Mouse (Mus musculus): ENCODE data around the gene Skp2. TPM values are rescaled to one million over a fixed set of nuclear protein-coding genes. Genes with fewer than 3 reads are reported as not detected.
A peak's percentile ranks its signal among the peaks of the same experiment; 100 is the strongest.

Gene Skp2
- polyA plus RNA-seq, 1 experiment from 2014 or later, result 19.7 TPM

DNA sequence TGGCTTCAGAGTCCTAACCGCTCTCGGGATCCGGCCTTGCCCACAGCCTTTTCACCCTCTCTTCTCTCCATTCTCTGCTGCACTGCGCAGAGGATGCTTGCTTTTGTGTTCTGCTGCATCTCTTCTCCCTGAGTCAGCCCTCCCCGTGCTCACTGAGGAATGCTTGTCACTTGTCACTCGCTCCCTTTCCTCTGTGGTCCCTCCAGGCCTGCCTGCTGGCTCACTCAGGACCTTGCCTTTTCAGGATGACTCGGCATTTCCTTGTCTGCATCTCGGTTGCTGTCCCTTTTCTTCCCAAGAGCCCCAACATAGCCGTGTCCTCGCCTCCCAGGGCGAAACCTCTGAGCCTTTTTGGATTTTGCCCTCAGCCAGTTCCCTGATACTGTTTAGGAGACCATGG is 68.4 kb downstream of the Skp2 start:
- Histone ChIP-seq H3K27ac (no peak overlapping the region), H3K4me2 (no peak overlapping the region), H3K4me3 (no peak overlapping the region), H3K36me3 (replicated peaks) (no peaks in the 10 kb centered on the region), H3K27me3 (replicated peaks) (no peaks in the 10 kb centered on the region), H3K4me1 (no peaks in the 10 kb centered on the region), H3K9ac (no peak overlapping the region), H3K9me3 (no peaks in the 10 kb centered on the region)
- 57% methylated on average over 11 of the region's 11 CpGs for WGBS
- ATAC-seq (replicated peaks), result 0 out of 2 replicates have a peak, but pooled peaks have one; percentile 18

DNA sequence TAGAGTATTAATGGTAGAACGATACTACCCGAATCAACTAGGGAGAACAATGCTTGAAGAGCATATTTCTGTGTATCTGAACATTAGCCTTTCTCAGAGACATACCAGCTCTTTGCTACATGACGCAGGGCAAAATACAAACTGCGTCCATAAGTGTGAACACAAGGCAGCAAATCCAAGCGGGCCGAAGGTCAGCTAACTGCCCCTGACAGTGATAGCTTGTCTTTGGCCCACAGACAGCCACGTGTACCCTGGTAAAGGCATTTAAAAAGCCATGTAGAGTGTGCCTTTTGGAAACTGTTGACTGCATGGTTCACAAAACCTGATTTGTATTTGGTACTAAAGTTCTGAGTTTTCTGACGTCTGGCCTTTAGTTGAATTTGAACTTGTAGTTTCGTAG is 72.5 kb downstream of the Skp2 start:
- no peak for ATAC-seq (replicated peaks)
- Histone ChIP-seq H3K27me3 (replicated peaks) (no peaks in the 10 kb centered on the region), H3K27ac (no peak overlapping the region), H3K9me3 (no peaks in the 10 kb centered on the region), H3K4me1 (no peaks in the 10 kb centered on the region), H3K4me3 (no peak overlapping the region), H3K36me3 (replicated peaks) (no peaks in the 10 kb centered on the region), H3K4me2 (no peak overlapping the region), H3K9ac (no peak overlapping the region)
- WGBS, result 91% methylated on average over 9 of the region's 9 CpGs

DNA sequence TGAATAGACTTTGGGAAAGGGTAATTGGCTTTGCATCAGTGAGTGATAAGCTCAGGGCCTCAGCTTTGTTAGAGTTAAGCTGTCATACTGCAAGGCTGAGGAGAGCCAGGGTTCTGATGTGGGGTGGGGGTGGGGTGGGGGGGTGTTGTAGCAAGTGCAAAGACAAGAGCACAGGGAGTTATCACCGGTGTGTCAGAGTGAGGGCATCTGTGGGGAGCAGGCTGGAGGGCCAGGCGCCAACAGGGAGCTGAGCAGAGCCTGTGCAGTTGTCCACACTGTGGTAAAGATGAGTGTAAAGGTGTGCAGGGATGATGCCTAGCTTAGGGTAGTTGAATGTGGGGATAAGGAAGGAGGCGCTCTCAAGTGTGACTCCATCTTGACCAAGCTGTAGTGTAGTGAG is 73.9 kb downstream of the Skp2 start:
- Histone ChIP-seq H3K4me2 (no peak overlapping the region), H3K4me1 (no peaks in the 10 kb centered on the region), H3K9ac (no peak overlapping the region), H3K36me3 (replicated peaks) (no peaks in the 10 kb centered on the region), H3K4me3 (no peak overlapping the region), H3K27ac (no peak overlapping the region), H3K9me3 (no peaks in the 10 kb centered on the region), H3K27me3 (replicated peaks) (no peaks in the 10 kb centered on the region)
- WGBS, result 81% methylated on average over 3 of the region's 3 CpGs
- ATAC-seq (replicated peaks), result no peak; the same call in 1 of the 2 replicates

DNA sequence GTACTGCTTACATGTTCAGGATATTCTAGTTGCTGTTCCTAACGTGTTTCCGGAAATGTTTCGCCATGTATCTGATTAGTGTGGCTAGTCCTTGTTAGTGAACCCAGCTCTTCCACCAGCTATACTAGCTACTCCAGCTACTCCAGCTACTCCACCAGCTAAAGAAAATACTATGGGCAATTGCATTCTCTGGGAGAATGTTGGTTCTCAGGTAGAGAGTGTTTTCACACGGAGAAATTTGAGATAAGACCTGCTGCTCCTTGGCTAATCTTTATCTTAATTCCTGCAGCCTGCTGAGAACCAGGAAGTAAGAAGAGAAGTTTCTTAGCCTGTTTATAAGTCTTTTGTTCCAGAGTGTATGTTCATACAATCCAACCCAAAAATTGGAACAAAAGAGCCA is 75.0 kb downstream of the Skp2 start:
- Histone ChIP-seq H3K4me3 (no peak overlapping the region), H3K9me3 (no peaks in the 10 kb centered on the region), H3K36me3 (replicated peaks) (no peaks in the 10 kb centered on the region), H3K27me3 (replicated peaks) (no peaks in the 10 kb centered on the region), H3K27ac (no peak overlapping the region), H3K4me2 (no peak overlapping the region), H3K4me1 (peaks cover 5% of the 10 kb centered on the region; the same call in 1 of the 2 replicates), H3K9ac (no peak overlapping the region)
- ATAC-seq (replicated peaks), result no peak
- WGBS, result 64% methylated on average over 4 of the region's 4 CpGs

DNA sequence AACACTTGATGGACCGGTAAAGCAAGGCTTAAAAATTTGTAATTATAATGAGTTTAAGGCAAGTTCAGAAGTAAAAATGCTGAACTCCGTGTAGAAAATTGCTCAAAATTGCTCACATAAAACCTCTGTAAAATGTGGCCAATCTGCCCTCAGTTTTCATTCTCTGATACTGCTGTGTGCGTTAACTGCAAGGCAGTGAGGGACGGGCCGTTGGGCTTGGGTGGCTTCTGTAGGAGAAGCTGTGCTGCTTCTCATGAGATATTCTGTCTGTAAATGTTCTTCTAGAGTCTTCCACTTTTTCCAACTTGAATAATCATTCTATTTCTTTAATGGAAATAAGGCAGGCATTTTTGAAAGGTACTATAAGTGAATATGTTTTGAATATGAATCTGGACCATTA is 75.6 kb downstream of the Skp2 start:
- no peaks in the 10 kb centered on the region for H3K36me3 ChIP-seq (replicated peaks)
- H3K9me3 ChIP-seq, result no peaks in the 10 kb centered on the region
- no peaks in the 10 kb centered on the region for H3K27me3 ChIP-seq (replicated peaks)
- no peak overlapping the region for H3K4me3 ChIP-seq
- H3K9ac ChIP-seq, result no peak overlapping the region
- peaks cover 7% of the 10 kb centered on the region; the same call in 1 of the 2 replicates for H3K4me1 ChIP-seq
- WGBS, result 48% methylated on average over 5 of the region's 5 CpGs
- H3K4me2 ChIP-seq, result no peak overlapping the region
- no peak overlapping the region for H3K27ac ChIP-seq
- no peak for ATAC-seq (replicated peaks)

DNA sequence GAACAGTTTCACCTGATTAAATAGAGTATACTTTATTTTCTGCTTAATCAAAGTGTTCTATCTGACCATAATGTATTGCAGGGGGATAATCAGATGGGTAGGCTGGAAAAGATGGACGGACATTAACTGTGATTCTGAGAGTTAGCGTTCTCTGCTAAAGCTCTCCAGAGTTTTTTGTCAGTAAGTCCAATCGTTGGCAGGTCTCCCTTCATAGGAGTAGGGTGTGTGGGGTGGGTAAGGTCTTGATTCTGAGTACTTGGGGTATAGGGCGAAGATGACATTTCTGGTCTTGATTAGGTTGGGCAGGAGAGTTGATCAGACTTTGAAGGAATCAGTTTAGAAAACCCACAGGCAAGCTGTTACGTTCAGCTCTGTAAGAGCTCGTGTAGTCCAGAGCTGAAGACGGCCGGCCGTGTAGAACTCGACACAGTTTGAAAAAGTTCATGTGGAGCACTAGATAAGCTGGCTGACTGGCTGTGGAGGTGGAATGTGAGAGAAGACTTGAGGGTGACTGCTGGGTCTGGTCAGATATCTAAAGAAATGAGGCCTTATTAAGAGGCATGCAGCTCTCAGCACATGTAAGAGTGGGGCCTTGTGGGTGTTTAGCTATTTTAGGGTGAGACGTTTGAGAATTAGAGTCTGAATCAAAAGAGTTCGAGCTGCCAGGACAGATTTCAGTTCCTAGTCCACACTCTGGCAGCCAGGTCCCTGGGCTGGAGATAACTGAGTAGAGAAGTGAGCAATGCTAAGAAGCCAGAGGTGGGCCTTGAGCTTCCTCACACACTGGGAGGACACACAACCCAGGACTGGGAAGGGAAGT is 76.5 kb downstream of the Skp2 start:
- H3K4me1 ChIP-seq, result peaks cover 10% of the 10 kb centered on the region; the same call in 1 of the 2 replicates
- H3K4me3 ChIP-seq, result no peak overlapping the region
- H3K4me2 ChIP-seq, result no peak overlapping the region
- ATAC-seq (replicated peaks), result no peak
- H3K27ac ChIP-seq, result no peak overlapping the region
- H3K36me3 ChIP-seq (replicated peaks), result no peaks in the 10 kb centered on the region
- H3K27me3 ChIP-seq (replicated peaks), result no peaks in the 10 kb centered on the region
- no peak overlapping the region for H3K9ac ChIP-seq
- 74% methylated on average over 12 of the region's 12 CpGs for WGBS
- H3K9me3 ChIP-seq, result no peaks in the 10 kb centered on the region

DNA sequence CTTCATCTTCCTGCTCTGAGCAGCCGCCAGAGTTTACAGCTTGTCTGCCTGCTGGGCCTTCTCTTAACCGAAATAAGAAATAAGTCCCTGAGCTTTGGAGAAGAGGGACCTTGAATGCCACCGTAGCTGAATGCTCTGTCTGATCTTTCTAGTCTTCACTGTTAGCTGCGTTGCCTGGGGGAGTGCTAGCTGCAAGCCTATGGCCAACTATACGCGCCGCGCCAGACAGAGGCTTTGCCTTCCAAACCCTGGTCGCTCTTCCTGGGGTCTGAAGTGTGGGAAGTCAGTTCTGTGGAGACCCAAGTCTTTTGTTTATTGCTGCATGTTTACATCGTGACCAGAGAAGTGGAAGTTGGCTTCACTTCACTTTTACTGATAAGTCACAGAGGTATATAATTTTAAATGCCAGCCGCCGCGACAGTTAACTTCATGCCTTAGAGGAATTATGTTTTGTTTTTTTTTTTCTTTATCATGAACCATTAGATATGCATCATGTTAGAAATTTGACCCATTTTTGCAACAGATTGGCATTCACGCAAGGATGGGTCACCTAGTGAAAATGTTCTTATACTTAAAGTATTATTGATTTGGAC is 79.5 kb downstream of the Skp2 start:
- no peak overlapping the region for H3K4me2 ChIP-seq
- no peak overlapping the region for H3K4me3 ChIP-seq
- peaks cover 27% of the 10 kb centered on the region; the same call in 1 of the 2 replicates for H3K4me1 ChIP-seq
- no peak overlapping the region for H3K9ac ChIP-seq
- no peaks in the 10 kb centered on the region for H3K9me3 ChIP-seq
- H3K36me3 ChIP-seq (replicated peaks), result no peaks in the 10 kb centered on the region
- H3K27ac ChIP-seq, result no peak overlapping the region
- no peak for ATAC-seq (replicated peaks)
- no peaks in the 10 kb centered on the region for H3K27me3 ChIP-seq (replicated peaks)
- WGBS, result 74% methylated on average over 14 of the region's 14 CpGs

DNA sequence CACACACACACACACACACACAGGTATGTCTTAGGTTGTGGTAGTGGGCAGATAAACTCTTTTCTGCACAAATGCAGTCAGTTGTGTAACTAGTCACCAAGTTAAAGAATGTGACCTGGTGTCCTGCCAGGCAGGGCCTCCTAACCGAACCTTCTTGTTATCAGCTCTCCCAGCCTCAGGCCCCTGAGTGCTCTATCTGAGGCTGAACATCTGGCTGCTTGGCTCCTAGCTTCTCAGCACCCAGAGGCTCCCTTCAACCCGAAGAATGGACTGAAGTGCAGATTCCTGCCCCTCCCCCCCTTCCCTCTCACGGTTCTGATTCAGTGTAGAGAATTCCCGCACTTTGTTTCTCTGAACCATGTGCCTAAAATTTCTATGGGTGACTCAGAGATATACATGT is 80.6 kb downstream of the Skp2 start:
- Histone ChIP-seq H3K9me3 (no peaks in the 10 kb centered on the region), H3K4me2 (no peak overlapping the region), H3K27me3 (replicated peaks) (no peaks in the 10 kb centered on the region), H3K4me1 (peaks cover 34% of the 10 kb centered on the region), H3K36me3 (replicated peaks) (no peaks in the 10 kb centered on the region), H3K4me3 (no peak overlapping the region), H3K27ac (no peak overlapping the region), H3K9ac (no peak overlapping the region)
- 20% methylated on average over 4 of the region's 4 CpGs for WGBS
- ATAC-seq (replicated peaks), result no peak

DNA sequence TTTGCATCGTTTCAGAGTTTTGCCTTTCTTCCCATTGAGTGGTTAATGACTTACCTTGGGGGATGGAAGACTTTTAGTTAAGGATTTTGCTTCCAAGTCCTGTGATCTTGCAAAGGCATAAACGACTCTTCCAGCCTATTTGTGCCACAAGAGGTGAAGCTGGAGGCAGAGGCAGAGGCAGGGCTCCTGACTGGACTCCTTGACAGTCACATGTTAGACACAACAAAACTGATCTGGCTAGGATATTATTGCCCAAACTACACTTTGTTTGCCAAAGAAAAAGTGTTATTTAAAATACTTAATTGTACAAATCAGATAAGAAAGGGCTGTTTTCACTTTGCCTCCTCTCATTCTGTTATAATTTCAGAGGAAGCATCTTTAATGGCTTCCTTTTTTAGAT is 81.1 kb downstream of the Skp2 start:
- Histone ChIP-seq H3K9me3 (no peaks in the 10 kb centered on the region), H3K4me3 (no peak overlapping the region), H3K27ac (no peak overlapping the region), H3K4me1 (peaks cover 34% of the 10 kb centered on the region), H3K27me3 (replicated peaks) (no peaks in the 10 kb centered on the region), H3K9ac (no peak overlapping the region), H3K4me2 (no peak overlapping the region), H3K36me3 (replicated peaks) (no peaks in the 10 kb centered on the region)
- ATAC-seq (replicated peaks), result no peak
- WGBS, result 36% methylated on average over 2 of the region's 2 CpGs

DNA sequence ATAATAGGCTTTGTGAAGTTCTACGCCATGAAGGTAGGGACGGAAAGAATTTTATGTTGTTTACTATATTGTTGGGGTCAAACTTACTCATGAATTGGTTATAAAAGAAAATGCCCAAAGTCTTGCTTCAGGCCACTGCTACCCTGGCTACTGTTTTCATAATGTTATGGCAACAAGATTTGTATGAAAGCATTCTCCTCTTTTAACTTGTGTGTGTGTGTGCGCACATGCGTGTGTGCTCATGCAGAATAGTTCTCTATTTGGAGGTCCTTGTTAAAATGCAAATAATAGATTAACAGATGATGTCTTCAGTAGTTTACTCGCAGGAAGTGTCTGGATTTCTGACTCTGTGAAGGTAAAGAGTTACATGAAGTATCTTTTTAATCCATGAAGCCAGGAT is 81.5 kb downstream of the Skp2 start:
- Histone ChIP-seq H3K9me3 (no peaks in the 10 kb centered on the region), H3K36me3 (replicated peaks) (no peaks in the 10 kb centered on the region), H3K4me2 (no peak overlapping the region), H3K4me3 (no peak overlapping the region), H3K27me3 (replicated peaks) (no peaks in the 10 kb centered on the region), H3K4me1 (peaks cover 34% of the 10 kb centered on the region), H3K9ac (no peak overlapping the region), H3K27ac (no peak overlapping the region)
- no peak for ATAC-seq (replicated peaks)
- WGBS, result 79% methylated on average over 5 of the region's 5 CpGs

DNA sequence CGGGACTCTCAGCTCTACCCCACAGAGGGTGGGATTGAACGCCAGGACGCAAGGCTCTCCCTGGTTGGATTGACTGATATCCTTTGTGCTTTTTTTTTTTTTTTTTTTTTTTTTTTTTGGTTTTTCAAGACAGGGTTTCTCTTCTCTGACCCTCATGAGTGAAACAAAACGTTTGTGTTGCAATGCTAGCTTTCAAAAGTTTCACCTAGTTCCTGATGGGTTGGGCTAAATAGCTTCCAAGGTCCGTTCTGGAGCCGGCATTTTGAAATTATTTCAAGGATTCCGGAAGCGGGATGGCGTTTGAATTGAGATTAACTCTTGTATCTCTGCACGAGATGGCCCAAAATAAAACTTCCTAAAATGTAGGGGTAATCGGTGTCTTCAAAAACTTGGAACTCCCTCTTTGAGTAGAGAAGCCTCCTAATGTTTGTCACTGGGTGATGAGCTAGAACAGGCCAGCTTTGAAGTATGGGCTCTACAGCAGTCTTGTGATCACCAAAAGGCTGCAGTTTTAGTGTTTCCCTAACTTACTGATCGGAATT is 82.1 kb downstream of the Skp2 start:
- Histone ChIP-seq H3K9me3 (no peaks in the 10 kb centered on the region), H3K36me3 (replicated peaks) (no peaks in the 10 kb centered on the region), H3K27ac (no peak overlapping the region), H3K27me3 (replicated peaks) (no peaks in the 10 kb centered on the region), H3K4me3 (peak overlapping the region; percentile 82), H3K4me1 (peaks cover 34% of the 10 kb centered on the region), H3K4me2 (peak overlapping the region; percentile 76), H3K9ac (no peak overlapping the region)
- WGBS, result 61% methylated on average over 12 of the region's 12 CpGs
- ATAC-seq (replicated peaks), result no peak

DNA sequence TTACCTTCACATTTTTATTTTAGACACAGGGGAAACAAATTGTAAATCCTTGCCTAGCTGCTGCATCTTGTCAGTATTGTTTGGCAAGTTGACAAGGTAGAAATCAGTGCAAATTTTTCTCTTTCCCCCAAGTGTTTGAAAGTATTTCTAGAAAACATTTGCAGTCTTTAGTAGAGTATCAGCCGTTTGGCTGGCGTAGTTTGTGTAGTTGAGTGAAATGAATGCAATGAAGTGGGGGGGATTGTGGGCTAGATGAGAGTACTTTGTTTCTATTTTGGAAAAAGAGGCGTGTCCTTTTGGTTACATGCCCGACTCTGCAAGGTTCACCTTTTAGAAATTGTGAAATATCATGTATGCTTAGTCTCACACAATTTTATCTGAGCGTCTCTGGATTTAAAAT is 82.6 kb downstream of the Skp2 start:
- Histone ChIP-seq H3K9me3 (no peaks in the 10 kb centered on the region), H3K4me3 (peak overlapping the region; percentile 82), H3K36me3 (replicated peaks) (no peaks in the 10 kb centered on the region), H3K27ac (no peak overlapping the region), H3K4me2 (peak overlapping the region; percentile 76), H3K4me1 (peaks cover 34% of the 10 kb centered on the region), H3K9ac (peak overlapping the region; percentile 77), H3K27me3 (replicated peaks) (no peaks in the 10 kb centered on the region)
- no peak for ATAC-seq (replicated peaks)
- 38% methylated on average over 5 of the region's 5 CpGs for WGBS

Data from midbrain, embryonic 15.5 days (tissue).